Mouse (Mus musculus) Patski (cell line): ENCODE data around the gene Ccdc78. TPM values are rescaled to one million over a fixed set of nuclear protein-coding genes. Genes with fewer than 3 reads are reported as not detected.

Experiments used
- ATAC-seq: fragments of 100-300 bp; one replicate; pipeline ENCODE4 v1.8.0; 2021
- CTCF ChIA-PET: fragments of 350-600 bp; sonication (Branson Sonifier 250); formaldehyde crosslinking; loops from one replicate; lab custom pipeline; 2022; ENCODE audit warnings: inconsistent platforms; lab: Charles Lee
- POLR2A ChIA-PET: fragments of 350-600 bp; sonication (Branson Sonifier 250); formaldehyde crosslinking; loops from one replicate; lab custom pipeline; 2022; ENCODE audit warnings: antibody characterized with exemption, inconsistent platforms; lab: Charles Lee
- DNase-seq: peaks from one replicate; pipeline ENCODE4 v3.0.0-alpha.2; 2011; ENCODE audit warnings: low read depth, low spot score
- H3K27me3 ChIP-seq: fragments of 371-371 bp; one replicate; pipeline ENCODE4 v1.5.1; 2021
- CTCF ChIP-seq: fragments of 100-300 bp; IDR thresholded peaks from one replicate; pipeline ENCODE4 v1.5.1; 2021
- in situ Hi-C: fragments of 300-500 bp; cut with MboI; formaldehyde crosslinking; loops from 3 replicates; pipeline ENCODE4 v1.11.1; 2018; ENCODE audit warnings: low pct_unique_long_range_greater_than_20kb, mixed read lengths
- polyA plus RNA-seq: library from polyadenylated mRNA; unstranded; gene quantifications from one replicate; pipeline ENCODE4 v1.2.3, GENCODE M21; 2021

Gene Ccdc78
- polyA plus RNA-seq, 1 experiment from 2014 or later, result 0.30 TPM

- ChIA-PET POLR2A (interaction anchor here (0.6 to 2.5 kb wide), 11 partner anchors 9 to 632 kb away, joined by 3 to 11 read pairs (median 4); partner anchors contain the start of genes Fbxl16, Gm20683, Rhot2 and Wdr24), CTCF (interaction anchor here (0.9 to 2.1 kb wide), 3 partner anchors 9 to 36 kb away, joined by 3 to 8 read pairs (median 5); partner anchors contain the start of genes Mcrip2 and Wdr24)
- peak; percentile 91 for DNase-seq
- peak; percentile 79 for ATAC-seq
- TF ChIP-seq CTCF, result no peak
- in situ Hi-C loops, result no loop called here
- no peaks in the 10 kb centered on the region for H3K27me3 ChIP-seq
These were observed 46.3 kb downstream of the Ccdc78 start for GRCm38 (mm10) chr17:25832436-25833290.

- in situ Hi-C loops, result no loop called here
- ATAC-seq (peak; percentile 41), DNase-seq (peak; percentile 68)
- ChIA-PET POLR2A (interaction anchor here (0.7 to 2.5 kb wide), 6 partner anchors 9 to 30 kb away, joined by 3 to 11 read pairs (median 4); partner anchors contain the start of genes Fbxl16, Gm20683, Rhot2 and Wdr24), CTCF (interaction anchor here (0.9 to 2.1 kb wide), 3 partner anchors 9 to 35 kb away, joined by 3 to 8 read pairs (median 5); partner anchors contain the start of genes Mcrip2 and Wdr24)
- TF ChIP-seq CTCF, result no peak
- no peaks in the 10 kb centered on the region for H3K27me3 ChIP-seq
These were observed 46.9 kb downstream of the Ccdc78 start, which contains the start of gene Stub1 for GRCm38 (mm10) chr17:25833291-25833663. Gene Stub1 (minus strand): TSS chr17:25833404.

GRCm38 (mm10) chr17:25833961-25834594 is 47.7 kb downstream of the Ccdc78 start:
- CTCF ChIA-PET, result interaction anchor here (0.6 kb wide), 1 partner anchor 21 kb away, joined by 3 read pairs; no protein-coding TSS in a partner anchor
- in situ Hi-C loops, result no loop called here
- TF ChIP-seq CTCF, result no peak
- POLR2A ChIA-PET, result interaction anchor here (0.9 to 1.8 kb wide), 5 partner anchors 8 to 52 kb away, joined by 3 to 7 read pairs (median 4); partner anchors contain the start of genes Fbxl16, Gm20683 and Rhot2
- no peak for DNase-seq
- no peak for ATAC-seq
- no peaks in the 10 kb centered on the region for H3K27me3 ChIP-seq

GRCm38 (mm10) chr17:25834595-25835222 is 48.3 kb downstream of the Ccdc78 start:
- CTCF ChIA-PET, result interaction anchor here (0.6 kb wide), 1 partner anchor 21 kb away, joined by 3 read pairs; no protein-coding TSS in a partner anchor
- in situ Hi-C loops, result no loop called here
- H3K27me3 ChIP-seq, result no peaks in the 10 kb centered on the region
- ATAC-seq (no peak), DNase-seq (no peak)
- POLR2A ChIA-PET, result interaction anchor here (1.6 kb wide), 2 partner anchors 22 to 53 kb away, joined by 3 to 4 read pairs; no protein-coding TSS in a partner anchor
- TF ChIP-seq CTCF, result no peak

GRCm38 (mm10) chr17:25835301-25835700 is 48.9 kb downstream of the Ccdc78 start:
- ATAC-seq (no peak), DNase-seq (no peak)
- CTCF ChIA-PET, result no interaction called here
- no peak for TF ChIP-seq CTCF
- in situ Hi-C loops, result no loop called here
- POLR2A ChIA-PET, result interaction anchor here (1.6 kb wide), 1 partner anchor 53 kb away, joined by 3 read pairs; no protein-coding TSS in a partner anchor
- no peaks in the 10 kb centered on the region for H3K27me3 ChIP-seq

- POLR2A ChIA-PET, result interaction anchor here (1.6 to 2.2 kb wide), 3 partner anchors 8 to 54 kb away, joined by 3 to 7 read pairs (median 4); partner anchors contain the start of gene Wdr90
- no peak for ATAC-seq
- TF ChIP-seq CTCF, result no peak
- CTCF ChIA-PET, result no interaction called here
- no peaks in the 10 kb centered on the region for H3K27me3 ChIP-seq
- DNase-seq, result no peak
- in situ Hi-C loops, result no loop called here
These were observed 49.4 kb downstream of the Ccdc78 start for GRCm38 (mm10) chr17:25835816-25836215.

GRCm38 (mm10) chr17:25836397-25837075 is 50.2 kb downstream of the Ccdc78 start:
- no peak for TF ChIP-seq CTCF
- in situ Hi-C loops, result no loop called here

GRCm38 (mm10) chr17:25837076-25837410 is 50.7 kb downstream of the Ccdc78 start, which contains the start of gene Rhbdl1:
Gene Rhbdl1 (minus strand): TSS chr17:25837295.
- no peak for ATAC-seq
- TF ChIP-seq CTCF, result no peak
- no peak for DNase-seq
- in situ Hi-C loops, result no loop called here
- H3K27me3 ChIP-seq, result no peaks in the 10 kb centered on the region
- CTCF ChIA-PET, result no interaction called here
- POLR2A ChIA-PET, result interaction anchor here (0.6 to 2.2 kb wide), 6 partner anchors 9 to 58 kb away, joined by 3 to 7 read pairs (median 4); partner anchors contain the start of gene Wdr90

More at GRCm38 (mm10) chr17:25836397-25837075, 50.2 kb downstream of the Ccdc78 start:
- ChIA-PET CTCF (no interaction called here), POLR2A (interaction anchor here (1.1 to 2.2 kb wide), 3 partner anchors 8 to 25 kb away, joined by 3 to 7 read pairs (median 4); partner anchors contain the start of gene Wdr90)
- ATAC-seq (no peak), DNase-seq (no peak)
- H3K27me3 ChIP-seq, result no peaks in the 10 kb centered on the region

- POLR2A ChIA-PET, result interaction anchor here (0.6 to 2.2 kb wide), 5 partner anchors 9 to 58 kb away, joined by 3 to 7 read pairs (median 4); partner anchors contain the start of gene Wdr90
- ATAC-seq (no peak), DNase-seq (no peak)
- no peak for TF ChIP-seq CTCF
- no peaks in the 10 kb centered on the region for H3K27me3 ChIP-seq
- CTCF ChIA-PET, result no interaction called here
- in situ Hi-C loops, result no loop called here
These were observed 51.2 kb downstream of the Ccdc78 start for GRCm38 (mm10) chr17:25837533-25837932.
